Mouse (Mus musculus) cerebellum, adult 2 months (tissue): ENCODE measurements at regions not wholly inside any gene's neighbourhood (a gene's known extent, or its start where the extent isn't known, plus 50 kb on each side); places are given as distances from the start of the nearest gene placed in this dataset.
A peak's percentile ranks its signal among the peaks of the same experiment; 100 is the strongest.

Source experiments
- DNase-seq, 2 experiments: peaks; one replicate each; pipeline ENCODE4 v3.0.0; 2021
- H3K27ac ChIP-seq: fragments of 200-500 bp; 2 replicates; pipeline ENCODE4 v1.5.1; 2012; ENCODE audit warnings: low read length, control low read depth, inconsistent platforms; ENCODE audit not compliant: insufficient read depth
- H3K27me3 ChIP-seq: fragments of 200-500 bp; 2 replicates; pipeline ENCODE4 v1.6.1; 2012; ENCODE audit warnings: inconsistent platforms, mild to moderate bottlenecking, low read length, moderate library complexity; ENCODE audit not compliant: control insufficient read depth, insufficient read depth
- H3K4me1 ChIP-seq: fragments of 200-500 bp; 2 replicates; pipeline ENCODE4 v1.6.1; 2011; ENCODE audit warnings: low read length; ENCODE audit not compliant: control insufficient read depth, insufficient read depth
- H3K4me3 ChIP-seq: fragments of 200-500 bp; replicated peaks from 2 replicates; pipeline ENCODE3; 2011; ENCODE audit warnings: mild to moderate bottlenecking, low read depth, low read length, control low read depth; ENCODE audit not compliant: insufficient read depth
- CTCF ChIP-seq: fragments of 200-500 bp; IDR thresholded peaks from 2 replicates; pipeline ENCODE4 v1.5.1; 2011; ENCODE audit warnings: low read depth, mild to moderate bottlenecking, control low read depth, low read length, moderate library complexity, borderline replicate concordance; ENCODE audit not compliant: insufficient read depth
- POLR2A ChIP-seq: fragments of 200-500 bp; IDR thresholded peaks from 2 replicates; pipeline ENCODE4 v1.6.1; 2011; ENCODE audit warnings: low read length, control low read depth, borderline replicate concordance; ENCODE audit not compliant: insufficient read depth
- WGBS: fragments of 180-500 bp; shearing (Covaris S2); methylation state at CpG from one replicate; pipeline ENCODE4 v1.1.7; 2018; 5-methylcytosine and 5-hydroxymethylcytosine counted together

- peak; percentile 34 to 71 for DNase-seq
- Histone ChIP-seq H3K4me1 (no peaks in the 10 kb centered on the region; the same call in 1 of the 2 replicates), H3K4me3 (no peak overlapping the region), H3K27me3 (no peaks in the 10 kb centered on the region; the same call in 1 of the 2 replicates), H3K27ac (no peak overlapping the region)
- TF ChIP-seq POLR2A (no peak), CTCF (no peak)
- WGBS, result 39% methylated on average over 14 of the region's 14 CpGs
Measured at GRCm38 (mm10) chr1:183504103-183504841, 86.3 kb downstream of the Hhipl2 start.

GRCm38 (mm10) chr1:183507893-183508292, 89.9 kb downstream of the Hhipl2 start:
- TF ChIP-seq CTCF (no peak), POLR2A (no peak)
- Histone ChIP-seq H3K4me1 (no peaks in the 10 kb centered on the region; the same call in 1 of the 2 replicates), H3K4me3 (no peak overlapping the region), H3K27ac (no peak overlapping the region), H3K27me3 (no peaks in the 10 kb centered on the region; the same call in 1 of the 2 replicates)
- no peak for DNase-seq
- 84% methylated on average over 2 of the region's 2 CpGs for WGBS

GRCm38 (mm10) chr1:183510759-183511158, 92.7 kb downstream of the Hhipl2 start:
- WGBS, result 90% methylated on average over 10 of the region's 10 CpGs
- H3K27me3 ChIP-seq, result no peaks in the 10 kb centered on the region; the same call in 1 of the 2 replicates
- TF ChIP-seq CTCF (no peak), POLR2A (no peak)
- no peak overlapping the region for H3K4me3 ChIP-seq
- H3K27ac ChIP-seq, result no peak overlapping the region
- DNase-seq, result no peak
- no peaks in the 10 kb centered on the region for H3K4me1 ChIP-seq

- Histone ChIP-seq H3K27me3 (no peaks in the 10 kb centered on the region; the same call in 1 of the 2 replicates), H3K27ac (no peak overlapping the region), H3K4me3 (no peak overlapping the region), H3K4me1 (no peaks in the 10 kb centered on the region)
- no peak for DNase-seq
- TF ChIP-seq CTCF (no peak), POLR2A (no peak)
- WGBS, result 40% methylated on average over 3 of the region's 3 CpGs
Measured at GRCm38 (mm10) chr1:183513876-183514275, 95.9 kb downstream of the Hhipl2 start.

DNA sequence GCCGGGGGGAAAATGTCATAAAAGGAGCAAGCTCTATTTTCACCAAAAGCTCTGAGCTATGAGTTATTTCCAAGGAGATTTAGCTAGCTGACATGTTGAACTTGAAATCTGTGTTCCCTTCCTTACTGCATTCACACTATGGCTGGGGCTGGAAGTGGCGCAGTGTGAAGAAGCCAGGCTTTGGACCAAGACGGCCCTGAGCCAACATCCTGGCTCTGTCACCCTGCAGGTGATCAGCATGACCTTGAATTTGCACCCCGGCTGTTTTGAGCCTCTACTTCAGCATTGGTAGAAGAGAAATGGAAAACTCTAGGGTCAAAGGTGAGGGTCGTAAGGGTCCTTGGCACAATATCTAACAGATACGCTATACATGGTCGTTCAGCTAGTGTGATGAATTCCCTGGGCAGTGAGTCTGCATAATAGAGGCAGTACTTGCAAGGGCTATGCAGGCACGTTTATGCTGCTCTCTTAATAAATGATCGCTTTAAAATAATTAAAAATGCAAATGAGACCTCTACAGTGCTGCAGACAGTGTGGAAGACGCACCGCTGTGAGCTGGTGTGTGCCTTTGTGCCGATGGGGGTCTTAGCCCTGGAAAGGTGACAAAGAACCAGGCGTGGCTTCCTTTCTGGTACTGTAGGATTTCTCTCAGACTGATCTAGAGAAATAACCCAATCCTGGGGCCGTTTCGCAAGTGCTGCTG, 96.4 kb downstream of the Hhipl2 start:
- DNase-seq, result peak; percentile 29 to 30
- Histone ChIP-seq H3K27me3 (no peaks in the 10 kb centered on the region; the same call in 1 of the 2 replicates), H3K4me1 (no peaks in the 10 kb centered on the region; the same call in 1 of the 2 replicates), H3K27ac (no peak overlapping the region), H3K4me3 (no peak overlapping the region)
- 48% methylated on average over 15 of the region's 15 CpGs for WGBS
- TF ChIP-seq CTCF, result no peak
- TF ChIP-seq POLR2A, result no peak

- Histone ChIP-seq H3K4me1 (no peaks in the 10 kb centered on the region; the same call in 1 of the 2 replicates), H3K4me3 (no peak overlapping the region), H3K27me3 (no peaks in the 10 kb centered on the region; the same call in 1 of the 2 replicates), H3K27ac (no peak overlapping the region)
- DNase-seq, result no peak
- 66% methylated on average over 2 of the region's 2 CpGs for WGBS
- TF ChIP-seq CTCF, result no peak
- no peak for TF ChIP-seq POLR2A
Measured at GRCm38 (mm10) chr1:183514984-183515287, 96.9 kb downstream of the Hhipl2 start.

- 49% methylated on average over 4 of the region's 4 CpGs for WGBS
- no peaks in the 10 kb centered on the region; the same call in 1 of the 2 replicates for H3K27me3 ChIP-seq
- no peak overlapping the region for H3K4me3 ChIP-seq
- no peak overlapping the region for H3K27ac ChIP-seq
- no peaks in the 10 kb centered on the region; the same call in 1 of the 2 replicates for H3K4me1 ChIP-seq
- peak in 1 of 2 experiments; percentile 3 for DNase-seq
- TF ChIP-seq POLR2A (no peak), CTCF (no peak)
Measured at GRCm38 (mm10) chr1:183516167-183516566, 98.2 kb downstream of the Hhipl2 start.

DNA sequence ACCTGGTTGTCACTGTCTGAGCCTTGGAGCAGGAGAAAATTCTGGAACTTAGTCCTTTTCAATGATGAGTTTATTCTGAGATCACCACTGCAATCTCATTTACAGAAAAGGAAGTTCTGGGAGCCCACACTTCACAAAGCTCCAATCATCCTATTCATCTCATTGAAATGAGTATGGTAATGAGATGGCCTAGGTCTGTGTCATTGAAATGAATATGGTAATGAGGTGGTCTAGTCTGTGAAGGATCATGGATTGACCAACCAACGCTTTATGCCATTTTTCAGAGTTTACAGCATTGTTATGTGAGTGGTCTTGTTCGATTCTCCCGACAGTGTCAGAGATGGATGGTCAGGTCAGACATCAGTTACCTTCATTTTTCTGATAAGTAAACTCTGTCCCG, 99.2 kb downstream of the Hhipl2 start:
- TF ChIP-seq POLR2A (no peak), CTCF (no peak)
- Histone ChIP-seq H3K27me3 (no peaks in the 10 kb centered on the region; the same call in 1 of the 2 replicates), H3K4me3 (no peak overlapping the region), H3K27ac (no peak overlapping the region), H3K4me1 (no peaks in the 10 kb centered on the region; the same call in 1 of the 2 replicates)
- 94% methylated on average over 4 of the region's 4 CpGs for WGBS
- no peak for DNase-seq
